ENCODE assay signal across 12 mouse cellular contexts in genomic region chr4:53750391-53751120, GRCm38 (mm10). TPM values are rescaled to one million over a fixed set of nuclear protein-coding genes. Genes with fewer than 3 reads are reported as not detected.
DNase-seq lines count a peak whose midpoint lies in the region; ATAC-seq and TF ChIP-seq lines count a peak whose summit lies in the region.
"Had no signal": no experiment of that assay in that cellular context is flagged by ENCODE, and none has a peak within 500 bp of the region (broad histone marks: within the 10 kb centered on the region; RNA-seq: fewer than 3 reads in every experiment).

No protein-coding gene starts in this region.

- peaks cover 8% of the 10 kb centered on the region; the same call in 1 of the 2 replicates for H3K4me1 ChIP-seq in forebrain, embryonic 15.5 days
- H3K4me1 ChIP-seq in forebrain, embryonic 10.5 days = no peaks in the 10 kb centered on the region; the same call in 1 of the 2 replicates
- H3K4me1 ChIP-seq in lung, embryonic 14.5 days (ENCODE audit: insufficient read depth) = no peaks in the 10 kb centered on the region

- peaks cover 31% of the 10 kb centered on the region for H3K36me3 ChIP-seq in forebrain, embryonic 15.5 days
- peaks cover 52% of the 10 kb centered on the region for H3K36me3 ChIP-seq in forebrain, embryonic 10.5 days (replicated peaks)
- peaks cover 25% of the 10 kb centered on the region for H3K36me3 ChIP-seq in lung, embryonic 14.5 days (ENCODE audit: insufficient read depth)

- H3K9ac ChIP-seq in forebrain, embryonic 15.5 days (replicated peaks) = no peak overlapping the region
- no peak overlapping the region for H3K9ac ChIP-seq in lung, embryonic 14.5 days

- no peak overlapping the region for H3K4me2 ChIP-seq in forebrain, embryonic 15.5 days (replicated peaks)
- no peak overlapping the region for H3K4me2 ChIP-seq in lung, embryonic 14.5 days
- H3K4me2 ChIP-seq: liver, embryonic 11.5 days had no signal

- 62% methylated on average over 16 of the region's 16 CpGs for WGBS in forebrain, embryonic 15.5 days
- WGBS in forebrain, embryonic 10.5 days = 87% methylated on average over 16 of the region's 16 CpGs
- 44% methylated on average over 16 of the region's 16 CpGs for WGBS in lung, embryonic 14.5 days

- no peaks in the 10 kb centered on the region for H3K27me3 ChIP-seq in forebrain, embryonic 15.5 days
- H3K27me3 ChIP-seq in forebrain, embryonic 10.5 days (ENCODE audit: poor library complexity, severe bottlenecking) = no peaks in the 10 kb centered on the region
- H3K27me3 ChIP-seq in lung, embryonic 14.5 days (ENCODE audit: insufficient read depth, low read length) = no peaks in the 10 kb centered on the region
- H3K27me3 ChIP-seq: Patski had no signal

- no peak for DNase-seq in forebrain, embryonic 10.5 days (ENCODE audit: extremely low spot score, low spot score)
- peak; percentile 65 for DNase-seq in lung, embryonic 14.5 days
- DNase-seq in lung, postnatal 36 days = no peak
- DNase-seq in kidney, postnatal 36 days = peak; percentile 9 to 14
- peak; percentile 40 to 77 for DNase-seq in right cerebral cortex, postnatal 36 days (ENCODE audit: low spot score in 2 of 2)
- no peak for DNase-seq in urinary bladder, adult 18-20 months (ENCODE audit: low spot score in 2 of 2)
- DNase-seq: gastrocnemius, postnatal 14 days had no signal

- TF ChIP-seq CTCF in lung, embryonic 14.5 days (IDR thresholded peaks at IDR 0.05; ENCODE audit: low read depth) = no peak

- ATAC-seq in forebrain, embryonic 15.5 days (replicated peaks) = peak; percentile 70; the same call in 1 of the 2 replicates
- ATAC-seq in lung, embryonic 14.5 days (ENCODE audit: insufficient read depth) = peak; percentile 73
- ATAC-seq in inflammation-experienced regulatory T-cells, adult 6 months = no peak
- ATAC-seq: Patski had no signal

- H3K4me3 ChIP-seq in forebrain, embryonic 15.5 days = no peak overlapping the region
- no peak overlapping the region for H3K4me3 ChIP-seq in forebrain, embryonic 10.5 days
- H3K4me3 ChIP-seq in lung, embryonic 14.5 days (ENCODE audit: low read depth, low read length) = no peak overlapping the region

- no peak overlapping the region; the same call in 1 of the 2 replicates for H3K27ac ChIP-seq in forebrain, embryonic 15.5 days (replicated peaks)
- H3K27ac ChIP-seq in forebrain, embryonic 10.5 days = no peak overlapping the region
- no peak overlapping the region for H3K27ac ChIP-seq in lung, embryonic 14.5 days (ENCODE audit: low read depth)

- H3K9me3 ChIP-seq in forebrain, embryonic 15.5 days = no peaks in the 10 kb centered on the region
- no peaks in the 10 kb centered on the region for H3K9me3 ChIP-seq in forebrain, embryonic 10.5 days
- no peaks in the 10 kb centered on the region for H3K9me3 ChIP-seq in lung, embryonic 14.5 days (ENCODE audit: low read depth, low read length)

RNA-seq across cellular contexts. Expression of gene Tal2, which starts 28.9 kb away (rescaled TPM):
- 0.10 and 0.13 TPM in 2 replicates for polyA plus RNA-seq in forebrain, embryonic 15.5 days (2015; fragmentation: Nextera tagmentation; extraction: Ambion mirVana)
- 2.2 and 2.8 TPM in 2 replicates for polyA plus RNA-seq in forebrain, embryonic 10.5 days (2016; fragmentation: Nextera tagmentation; extraction: Ambion mirVana)
- 0.22 and 0.28 TPM in 2 replicates for polyA plus RNA-seq in lung, embryonic 14.5 days (2014; fragmentation: Nextera tagmentation; extraction: Ambion mirVana)
- not detected for polyA plus RNA-seq in inflammation-experienced regulatory T-cells, adult 6 months (2017; shearing (Covaris generic))
- polyA plus RNA-seq: liver, embryonic 11.5 days; Patski; small intestine, adult 2 months had no signal

RNA-seq across cellular contexts. Expression of gene Fktn, which starts 36.8 kb away (rescaled TPM):
- polyA plus RNA-seq in forebrain, embryonic 15.5 days (2015; fragmentation: Nextera tagmentation; extraction: Ambion mirVana) = 19.2 and 20.8 TPM in 2 replicates
- polyA plus RNA-seq in forebrain, embryonic 10.5 days (2016; fragmentation: Nextera tagmentation; extraction: Ambion mirVana) = 22.7 and 23.3 TPM in 2 replicates
- 16.2 and 17.9 TPM in 2 replicates for polyA plus RNA-seq in lung, embryonic 14.5 days (2014; fragmentation: Nextera tagmentation; extraction: Ambion mirVana)
- 1 to 10 TPM; 2.3 to 5.0 (median 4.7) TPM for polyA plus RNA-seq in inflammation-experienced regulatory T-cells, adult 6 months (2017; shearing (Covaris generic))

Comparison
In these comparisons a context has a peak if more than half of its experiments do, and no peak if none do; other contexts are left out.
1. DNase-seq: peak in lung, embryonic 14.5 days (single experiment), kidney, postnatal 36 days (2 of 2) and right cerebral cortex, postnatal 36 days (2 of 2); none in forebrain, embryonic 10.5 days (single experiment), lung, postnatal 36 days (single experiment) and urinary bladder, adult 18-20 months (0 of 2).